Mouse (Mus musculus) lung, adult 2 months (tissue): Measurements from ENCODE around the gene Kcnip3.

ENCODE experiments used
- CTCF ChIP-seq: fragments of 200-500 bp; IDR thresholded peaks from 2 replicates; pipeline ENCODE4 v1.5.1; 2011; ENCODE audit warnings: mild to moderate bottlenecking, low read length, control low read depth; ENCODE audit not compliant: insufficient read depth
- POLR2A ChIP-seq: fragments of 200-500 bp; IDR thresholded peaks from 2 replicates; pipeline ENCODE4 v1.6.1; 2011; ENCODE audit warnings: low read depth, mild to moderate bottlenecking, control low read depth, low read length, borderline replicate concordance; ENCODE audit errors: extremely low read depth

DNA sequence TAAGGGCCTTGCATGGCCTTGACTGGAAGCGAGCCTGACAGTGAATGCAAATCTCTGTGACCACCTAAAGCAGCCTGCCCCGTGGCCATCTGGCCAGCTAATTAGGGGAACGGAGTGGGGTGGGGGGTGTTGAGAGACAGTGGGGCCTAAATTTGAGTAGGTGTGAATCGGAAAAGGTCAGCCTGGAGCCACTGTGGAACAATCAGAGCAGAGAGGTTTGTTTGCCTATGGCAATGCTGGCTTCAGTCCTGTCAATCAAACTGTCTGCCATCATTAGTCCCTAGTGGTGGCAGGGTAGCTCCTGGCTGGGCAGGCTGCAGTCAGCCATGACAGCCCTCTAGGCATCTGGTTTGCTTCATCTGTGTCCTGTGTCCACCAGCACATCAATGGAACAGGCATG, 10.5 kb downstream of the Kcnip3 start:
- TF ChIP-seq POLR2A, result no peak
- TF ChIP-seq CTCF, result no peak
